Mouse (Mus musculus) gastrocnemius, adult 8-10 months (tissue): ENCODE measurements around the gene Gm21764. TPM values are rescaled to one million over a fixed set of nuclear protein-coding genes. Genes with fewer than 3 reads are reported as not detected.
"Not testable (repeated sequence)": the region's sequence is repeated elsewhere in the genome, so short reads cannot be mapped to it uniquely, and the experiment has no call there.

Experiments used
- DNase-seq, 2 experiments: peaks; one replicate each; pipeline ENCODE4 v3.0.0; 2022; ENCODE audit warnings: low spot score in 2 of 2
- total RNA-seq, 4 experiments: library from RNA; stranded (reverse); gene quantifications; 2 replicates each; pipeline ENCODE4 v1.2.4; 2022

The Gm21764 gene
- not detected for total RNA-seq

GRCm38 (mm10) chrY:18061712-18062111 lies at the start of gene Gm21764:
Gene Gm21764 (minus strand): TSS chrY:18061812.
- DNase-seq = not testable (repeated sequence)

- not testable (repeated sequence) for DNase-seq
These were observed 27.2 kb upstream of the Gm21764 start, which contains the start of gene Ssty1 for GRCm38 (mm10) chrY:18088816-18089215. Gene Ssty1 (plus strand): TSS chrY:18089116.

Other genes starting within 250 kb of the Gm21764 start
- gene Gm21904, start 215.5 kb downstream of the Gm21764 start, total RNA-seq = not detected
- not detected for gene Gm20772, start 187.1 kb downstream of the Gm21764 start, total RNA-seq
- gene Gm20831, start 187.1 kb downstream of the Gm21764 start, total RNA-seq = not detected
- gene Srsy, start 124.5 kb downstream of the Gm21764 start, total RNA-seq = not detected
- gene Ssty1, start 27.3 kb upstream of the Gm21764 start, total RNA-seq = not detected